Mouse (Mus musculus) CD8-positive naive resting alpha-beta T cell, adult 57 days (primary cell): Measurements from ENCODE around the gene Olfr1243. TPM values are rescaled to one million over a fixed set of nuclear protein-coding genes. Genes with fewer than 3 reads are reported as not detected.

Experiments used
- total RNA-seq: library from RNA; stranded (reverse); gene quantifications from one replicate; pipeline ENCODE4 v1.2.4, GENCODE M21; 2023

The Olfr1243 gene
- total RNA-seq: not detected

DNA sequence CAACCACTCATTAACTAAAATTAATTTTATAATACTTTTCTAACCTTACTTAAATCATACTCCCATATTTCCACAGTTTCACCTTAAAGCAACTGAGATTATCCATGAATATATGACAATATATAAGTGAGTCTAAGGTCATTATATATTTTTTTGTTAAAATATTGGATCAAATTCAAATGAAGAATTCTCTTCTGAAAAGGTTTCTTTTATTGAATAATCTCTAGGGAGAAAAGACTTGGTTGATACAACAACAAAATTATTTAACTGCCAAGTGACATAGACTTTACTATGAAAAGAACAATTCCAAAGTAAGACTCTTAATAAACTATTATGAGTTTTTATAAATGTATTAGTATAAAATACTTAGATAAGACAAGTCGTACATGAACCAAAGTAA, at the start of gene Olfr1243:
TSS of gene Olfr1243 (minus strand) at position 101 of the 400 bp plus-strand sequence.

DNA sequence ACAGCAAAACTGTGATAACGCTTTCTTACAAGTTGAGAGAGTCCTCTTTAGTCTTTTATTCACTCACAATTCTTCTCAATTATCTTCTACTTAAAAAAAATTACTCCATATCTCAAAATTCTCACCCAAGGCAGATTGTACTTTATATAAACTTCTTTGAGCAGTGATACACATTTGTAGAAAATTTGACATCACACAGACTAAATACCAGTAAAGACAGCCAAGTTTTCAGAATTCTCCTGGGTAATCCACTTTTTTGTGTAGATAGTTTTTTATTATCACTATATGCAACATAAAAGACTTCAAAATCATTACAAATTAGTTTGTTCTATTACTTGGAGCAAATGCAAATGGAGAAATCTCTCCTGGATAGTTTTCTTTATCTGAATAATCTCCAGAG, 47.1 kb upstream of the Olfr1243 start, which contains the start of gene Olfr1245:
TSS of gene Olfr1245 (minus strand) at position 101 of the 400 bp plus-strand sequence.

DNA sequence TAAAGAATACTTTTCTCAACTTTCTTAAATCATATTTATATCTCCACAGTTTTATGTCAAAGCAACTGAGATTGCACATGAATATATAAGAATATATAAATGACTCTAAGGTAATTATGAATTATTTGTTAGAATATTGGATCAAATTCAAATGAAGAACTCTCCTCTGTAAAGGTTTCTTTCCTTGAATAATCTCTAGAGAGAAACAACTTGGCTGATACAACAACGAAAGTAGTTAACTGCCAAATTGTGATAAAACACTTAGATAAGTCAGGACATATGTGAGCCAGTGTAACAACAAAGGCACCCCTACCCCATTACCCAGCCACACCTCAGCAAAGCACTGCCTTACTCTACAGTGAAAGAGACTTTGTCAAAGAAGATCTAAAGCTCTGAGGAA, 33.1 kb downstream of the Olfr1243 start, which contains the start of gene Olfr1242:
TSS of gene Olfr1242 (minus strand) at position 101 of the 400 bp plus-strand sequence.

DNA sequence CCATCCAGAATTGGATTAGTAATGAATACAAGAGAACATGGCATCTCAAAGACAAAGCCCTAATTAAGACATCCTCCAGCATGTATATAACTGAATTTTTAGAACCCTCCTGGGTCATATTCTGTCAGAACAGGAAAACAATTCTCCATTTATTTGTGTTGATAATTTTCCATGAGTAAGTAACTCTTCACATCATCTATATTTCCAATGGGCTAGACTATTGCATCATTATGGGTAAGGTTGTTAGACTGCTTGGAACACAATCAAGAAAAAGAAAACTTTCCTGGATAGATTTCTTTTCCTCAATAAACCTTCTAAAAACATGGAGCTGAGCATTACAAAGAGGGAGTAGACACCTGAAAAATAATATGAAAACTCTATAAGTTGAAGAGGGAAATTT, 44.3 kb downstream of the Olfr1243 start, which contains the start of gene Olfr1241:
TSS of gene Olfr1241 (minus strand) at position 101 of the 400 bp plus-strand sequence.

Other genes starting within 250 kb of the Olfr1243 start
- not detected for gene Olfr1229, start 243.5 kb downstream of the Olfr1243 start, total RNA-seq
- not detected for gene Olfr1230, start 234.2 kb downstream of the Olfr1243 start, total RNA-seq
- not detected for gene Olfr1231, start 224.4 kb downstream of the Olfr1243 start, total RNA-seq
- gene Olfr1232, start 201.8 kb downstream of the Olfr1243 start, total RNA-seq: not detected
- not detected for gene Olfr1233, start 189.1 kb downstream of the Olfr1243 start, total RNA-seq
- not detected for gene Olfr1234, start 166.6 kb downstream of the Olfr1243 start, total RNA-seq
- not detected for gene Olfr1238, start 121.8 kb downstream of the Olfr1243 start, total RNA-seq
- not detected for gene Olfr1239, start 111.1 kb downstream of the Olfr1243 start, total RNA-seq
- gene Olfr1240, start 88.5 kb downstream of the Olfr1243 start, total RNA-seq: not detected
- gene Olfr1241, start 44.4 kb downstream of the Olfr1243 start, total RNA-seq: not detected
- gene Olfr1242, start 33.2 kb downstream of the Olfr1243 start, total RNA-seq: not detected
- not detected for gene Olfr1245, start 47.0 kb upstream of the Olfr1243 start, total RNA-seq
- not detected for gene Olfr1246, start 61.7 kb upstream of the Olfr1243 start, total RNA-seq
- 0.15 TPM for gene Olfr1247, start 82.6 kb upstream of the Olfr1243 start, total RNA-seq
- not detected for gene Olfr1248, start 86.8 kb upstream of the Olfr1243 start, total RNA-seq
- not detected for gene Olfr1249, start 103.5 kb upstream of the Olfr1243 start, total RNA-seq
- gene Olfr1250, start 130.0 kb upstream of the Olfr1243 start, total RNA-seq: not detected
- not detected for gene Olfr1251, start 140.4 kb upstream of the Olfr1243 start, total RNA-seq
- not detected for gene Olfr1252, start 193.5 kb upstream of the Olfr1243 start, total RNA-seq
- not detected for gene Olfr1253, start 225.6 kb upstream of the Olfr1243 start, total RNA-seq